Mouse (Mus musculus) left cerebral cortex, postnatal 25 days (tissue): ENCODE measurements around the gene Mrpl46. TPM values are rescaled to one million over a fixed set of nuclear protein-coding genes. Genes with fewer than 3 reads are reported as not detected.

Experiments used
- total RNA-seq, 2 experiments: library from RNA; stranded (reverse); gene quantifications; 2 replicates each; pipeline ENCODE4 v1.2.3; 2021

Mrpl46 gene
- total RNA-seq, 2 experiments from 2014 or later = 31.6 to 36.7 TPM

Other genes with a start within 250 kb of the Mrpl46 start
- gene Ntrk3, start 45.5 kb downstream of the Mrpl46 start, total RNA-seq = 100 to 1,000 TPM; 149 to 159 TPM
- 10 to 100 TPM; 33.3 to 38.5 TPM for gene Mrps11, start 412 bp downstream of the Mrpl46 start, total RNA-seq
- gene Det1, start 63.7 kb upstream of the Mrpl46 start, total RNA-seq = 1 to 10 TPM; 5.4 to 5.9 TPM
- gene Aen, start 112.3 kb upstream of the Mrpl46 start, total RNA-seq = 10 to 100 TPM; 20.3 to 21.5 TPM
- gene Isg20, start 129.9 kb upstream of the Mrpl46 start, total RNA-seq = 1 to 10 TPM in 1 of 2 experiments, under 1 TPM in 1; 0.44 to 1.4 TPM